Mouse (Mus musculus) retina, postnatal 1 day (tissue): ENCODE results near the gene Atg16l1.
"Not testable (repeated sequence)": the region's sequence is repeated elsewhere in the genome, so short reads cannot be mapped to it uniquely, and the experiment has no call there.

ENCODE experiments used
- DNase-seq: peaks from one replicate; pipeline ENCODE4 v3.0.0-alpha.2; 2012

The Atg16l1 gene

GRCm38 (mm10) chr1:87774845-87775244 is 19.2 kb downstream of the Atg16l1 start:
- no peak for DNase-seq

GRCm38 (mm10) chr1:87779204-87779785 is 23.6 kb downstream of the Atg16l1 start:
- no peak for DNase-seq

- no peak for DNase-seq
Observed at GRCm38 (mm10) chr1:87785703-87786102, 30.0 kb downstream of the Atg16l1 start.

GRCm38 (mm10) chr1:87786251-87786650 is 30.6 kb downstream of the Atg16l1 start:
- DNase-seq = no peak

- no peak for DNase-seq
Observed at GRCm38 (mm10) chr1:87789665-87790064, 34.0 kb downstream of the Atg16l1 start.

GRCm38 (mm10) chr1:87792438-87793137 is 36.9 kb downstream of the Atg16l1 start:
- DNase-seq = no peak

- DNase-seq = no peak
Observed at GRCm38 (mm10) chr1:87793138-87793449, 37.4 kb downstream of the Atg16l1 start.

- no peak for DNase-seq
Observed at GRCm38 (mm10) chr1:87797702-87798101, 42.0 kb downstream of the Atg16l1 start.

GRCm38 (mm10) chr1:87798306-87798705 is 42.6 kb downstream of the Atg16l1 start:
- no peak for DNase-seq

GRCm38 (mm10) chr1:87803576-87803975 is 47.9 kb downstream of the Atg16l1 start, which contains the start of gene Sag:
Gene Sag, plus strand, starts transcription at chr1:87803680.
- peak; percentile 92 for DNase-seq

GRCm38 (mm10) chr1:87807751-87808150 is 52.1 kb downstream of the Atg16l1 start:
- no peak for DNase-seq

- DNase-seq = no peak
Observed at GRCm38 (mm10) chr1:87811391-87811790, 55.7 kb downstream of the Atg16l1 start.

- no peak for DNase-seq
Observed at GRCm38 (mm10) chr1:87812061-87812460, 56.4 kb downstream of the Atg16l1 start.

- DNase-seq = no peak
Observed at GRCm38 (mm10) chr1:87813155-87813554, 57.5 kb downstream of the Atg16l1 start.

- no peak for DNase-seq
Observed at GRCm38 (mm10) chr1:87813681-87814080, 58.0 kb downstream of the Atg16l1 start.

- no peak for DNase-seq
Observed at GRCm38 (mm10) chr1:87824420-87824995, 68.8 kb downstream of the Atg16l1 start.

GRCm38 (mm10) chr1:87825281-87825680 is 69.6 kb downstream of the Atg16l1 start:
- no peak for DNase-seq

- DNase-seq = no peak
Observed at GRCm38 (mm10) chr1:87825991-87826390, 70.3 kb downstream of the Atg16l1 start.

- no peak for DNase-seq
Observed at GRCm38 (mm10) chr1:87826474-87826873, 70.8 kb downstream of the Atg16l1 start.

GRCm38 (mm10) chr1:87827476-87827875 is 71.8 kb downstream of the Atg16l1 start:
- DNase-seq = not testable (repeated sequence)

GRCm38 (mm10) chr1:87828185-87828584 is 72.5 kb downstream of the Atg16l1 start:
- no peak for DNase-seq

- DNase-seq = no peak
Observed at GRCm38 (mm10) chr1:87828926-87829580, 73.4 kb downstream of the Atg16l1 start.

- DNase-seq = peak; percentile 27
Observed at GRCm38 (mm10) chr1:87829621-87830211, 74.0 kb downstream of the Atg16l1 start.
